Mouse (Mus musculus): Measurements from ENCODE around the gene Phldb1.
"Not testable (repeated sequence)": the region's sequence is repeated elsewhere in the genome, so short reads cannot be mapped to it uniquely, and the experiment has no call there.

Gene Phldb1

GRCm38 (mm10) chr9:44663706-44664105 is 71.3 kb downstream of the Phldb1 start:
- DNase-seq (ENCODE audit: extremely low read depth, low read depth, low spot score), result no peak

GRCm38 (mm10) chr9:44655098-44656066 is 79.6 kb downstream of the Phldb1 start:
- DNase-seq (ENCODE audit: extremely low read depth, low read depth, low spot score), result no peak

- DNase-seq (ENCODE audit: extremely low read depth, low read depth, low spot score), result no peak
Measured at GRCm38 (mm10) chr9:44653896-44654295, 81.1 kb downstream of the Phldb1 start.

GRCm38 (mm10) chr9:44652027-44652426 is 83.0 kb downstream of the Phldb1 start:
- no peak for DNase-seq (ENCODE audit: extremely low read depth, low read depth, low spot score)

GRCm38 (mm10) chr9:44648881-44649281 is 86.1 kb downstream of the Phldb1 start:
- DNase-seq (ENCODE audit: extremely low read depth, low read depth, low spot score), result no peak

- no peak for DNase-seq (ENCODE audit: extremely low read depth, low read depth, low spot score)
Measured at GRCm38 (mm10) chr9:44647656-44648055, 87.3 kb downstream of the Phldb1 start.

GRCm38 (mm10) chr9:44647026-44647425 is 88.0 kb downstream of the Phldb1 start:
- DNase-seq (ENCODE audit: extremely low read depth, low read depth, low spot score), result no peak

- DNase-seq (ENCODE audit: extremely low read depth, low read depth, low spot score), result no peak
Measured at GRCm38 (mm10) chr9:44646366-44646765, 88.6 kb downstream of the Phldb1 start.

- DNase-seq (ENCODE audit: extremely low read depth, low read depth, low spot score), result no peak
Measured at GRCm38 (mm10) chr9:44645924-44646323, 89.1 kb downstream of the Phldb1 start.

GRCm38 (mm10) chr9:44645481-44645880 is 89.5 kb downstream of the Phldb1 start:
- DNase-seq (ENCODE audit: extremely low read depth, low read depth, low spot score), result no peak

GRCm38 (mm10) chr9:44644186-44644585 is 90.8 kb downstream of the Phldb1 start:
- no peak for DNase-seq (ENCODE audit: extremely low read depth, low read depth, low spot score)

- DNase-seq (ENCODE audit: extremely low read depth, low read depth, low spot score), result no peak
Measured at GRCm38 (mm10) chr9:44643103-44643502, 91.9 kb downstream of the Phldb1 start.

- no peak for DNase-seq (ENCODE audit: extremely low read depth, low read depth, low spot score)
Measured at GRCm38 (mm10) chr9:44641616-44642015, 93.4 kb downstream of the Phldb1 start.

GRCm38 (mm10) chr9:44640646-44641357 is 94.2 kb downstream of the Phldb1 start:
- DNase-seq (ENCODE audit: extremely low read depth, low read depth, low spot score), result no peak

- not testable (repeated sequence) for DNase-seq (ENCODE audit: extremely low read depth, low read depth, low spot score)
Measured at GRCm38 (mm10) chr9:44640028-44640427, 95.0 kb downstream of the Phldb1 start.

- DNase-seq (ENCODE audit: extremely low read depth, low read depth, low spot score), result not testable (repeated sequence)
Measured at GRCm38 (mm10) chr9:44638726-44639125, 96.3 kb downstream of the Phldb1 start.

- DNase-seq (ENCODE audit: extremely low read depth, low read depth, low spot score), result no peak
Measured at GRCm38 (mm10) chr9:44637551-44638169, 97.3 kb downstream of the Phldb1 start.
